Mouse (Mus musculus) mesoderm, embryonic 11.5 days (tissue): ENCODE data around the gene Sectm1a.
A peak's percentile ranks its signal among the peaks of the same experiment; 100 is the strongest.
"Not testable (repeated sequence)": the region's sequence is repeated elsewhere in the genome, so short reads cannot be mapped to it uniquely, and the experiment has no call there.

Experiments
- DNase-seq: peaks from one replicate; pipeline ENCODE4 v3.0.0-alpha.2; 2012; ENCODE audit warnings: low read depth, low spot score

The Sectm1a gene

GRCm38 (mm10) chr11:121089756-121090546, 8.9 kb upstream of the Sectm1a start:
- DNase-seq: no peak

- DNase-seq: no peak
These were observed 8.0 kb upstream of the Sectm1a start for GRCm38 (mm10) chr11:121088997-121089396.

- DNase-seq: no peak
These were observed 5.3 kb upstream of the Sectm1a start for GRCm38 (mm10) chr11:121086296-121086695.

GRCm38 (mm10) chr11:121085181-121085580, 4.2 kb upstream of the Sectm1a start:
- DNase-seq: no peak

- no peak for DNase-seq
These were observed 2.0 kb upstream of the Sectm1a start for GRCm38 (mm10) chr11:121082857-121083500.

GRCm38 (mm10) chr11:121082250-121082649, 1.2 kb upstream of the Sectm1a start:
- no peak for DNase-seq

GRCm38 (mm10) chr11:121080330-121080729, 690 bp downstream of the Sectm1a start:
- DNase-seq: no peak

- DNase-seq: no peak
These were observed 5.4 kb downstream of the Sectm1a start for GRCm38 (mm10) chr11:121075655-121076054.

- DNase-seq: not testable (repeated sequence)
These were observed 11.4 kb downstream of the Sectm1a start for GRCm38 (mm10) chr11:121069662-121070061.

- no peak for DNase-seq
These were observed 13.1 kb downstream of the Sectm1a start for GRCm38 (mm10) chr11:121067895-121068294.

GRCm38 (mm10) chr11:121064197-121064596, 16.8 kb downstream of the Sectm1a start:
- DNase-seq: no peak

GRCm38 (mm10) chr11:121063379-121063778, 17.6 kb downstream of the Sectm1a start, which contains the start of gene Sectm1b:
Gene Sectm1b, minus strand, starts transcription at chr11:121063569.
- no peak for DNase-seq

GRCm38 (mm10) chr11:121061615-121062014, 19.4 kb downstream of the Sectm1a start:
- no peak for DNase-seq

GRCm38 (mm10) chr11:121060401-121061067, 20.5 kb downstream of the Sectm1a start:
- DNase-seq: not testable (repeated sequence)

GRCm38 (mm10) chr11:121059471-121059870, 21.5 kb downstream of the Sectm1a start:
- no peak for DNase-seq

- DNase-seq: no peak
These were observed 22.1 kb downstream of the Sectm1a start for GRCm38 (mm10) chr11:121058956-121059355.

GRCm38 (mm10) chr11:121058122-121058521, 22.9 kb downstream of the Sectm1a start:
- DNase-seq: no peak

GRCm38 (mm10) chr11:121056536-121057236, 24.3 kb downstream of the Sectm1a start:
- no peak for DNase-seq

- DNase-seq: peak; percentile 94
These were observed 27.5 kb downstream of the Sectm1a start for GRCm38 (mm10) chr11:121053536-121053935.

GRCm38 (mm10) chr11:121052387-121052786, 28.6 kb downstream of the Sectm1a start:
- no peak for DNase-seq

- no peak for DNase-seq
These were observed 29.2 kb downstream of the Sectm1a start for GRCm38 (mm10) chr11:121051793-121052192.

GRCm38 (mm10) chr11:121049840-121050239, 31.2 kb downstream of the Sectm1a start:
- no peak for DNase-seq
